Mouse (Mus musculus) intestine, embryonic 15.5 days (tissue): ENCODE measurements around the gene Rapgef1. TPM values are rescaled to one million over a fixed set of nuclear protein-coding genes. Genes with fewer than 3 reads are reported as not detected.

Experiments used
- ATAC-seq: fragments of 200-750 bp; cut with Nextera tagmentation; 2 replicates; pipeline ENCODE4 v1.8.0; 2017; ENCODE audit warnings: moderate TSS enrichment, moderate library complexity
- H3K27ac ChIP-seq: fragments of 300-500 bp; sonication (generic); 2 replicates; pipeline ENCODE4 v1.5.1; 2015; ENCODE audit warnings: mild to moderate bottlenecking, inconsistent platforms
- H3K27me3 ChIP-seq: fragments of 300-500 bp; sonication (generic); replicated peaks from 2 replicates; pipeline ENCODE4 v1.6.1; 2015; ENCODE audit warnings: inconsistent platforms
- H3K36me3 ChIP-seq: fragments of 300-500 bp; sonication (generic); 2 replicates; pipeline ENCODE4 v1.6.1; 2015; ENCODE audit warnings: inconsistent platforms
- H3K4me1 ChIP-seq: fragments of 300-500 bp; sonication (generic); replicated peaks from 2 replicates; pipeline ENCODE4 v1.6.1; 2015; ENCODE audit warnings: inconsistent platforms
- H3K4me2 ChIP-seq: fragments of 300-500 bp; sonication (generic); replicated peaks from 2 replicates; pipeline ENCODE4 v1.6.1; 2015; ENCODE audit warnings: mild to moderate bottlenecking, inconsistent platforms
- H3K4me3 ChIP-seq: fragments of 300-500 bp; sonication (generic); replicated peaks from 2 replicates; pipeline ENCODE4 v1.5.1; 2015; ENCODE audit warnings: inconsistent platforms
- H3K9ac ChIP-seq: fragments of 300-500 bp; sonication (generic); 2 replicates; pipeline ENCODE4 v1.6.1; 2015; ENCODE audit warnings: inconsistent platforms
- H3K9me3 ChIP-seq: fragments of 300-500 bp; sonication (generic); 2 replicates; pipeline ENCODE4 v1.6.1; 2016; ENCODE audit warnings: inconsistent platforms
- WGBS: fragments of 180-500 bp; shearing (Covaris S2); methylation state at CpG from one replicate; pipeline ENCODE4 v1.1.7; 2015; 5-methylcytosine and 5-hydroxymethylcytosine counted together
- polyA plus RNA-seq: library from polyadenylated mRNA; unstranded; fragments of >200 nt; fragmentation: Nextera tagmentation; extraction: Ambion mirVana; gene quantifications from 2 replicates; pipeline ENCODE4 v1.2.1, GENCODE M21; 2015

Gene Rapgef1
- polyA plus RNA-seq, 1 experiment from 2014 or later = 12.3 TPM

- H3K4me1 ChIP-seq = no peaks in the 10 kb centered on the region
- WGBS = 90% methylated on average over 7 of the region's 7 CpGs
- H3K4me2 ChIP-seq = no peak overlapping the region
- no peak overlapping the region for H3K27ac ChIP-seq
- H3K36me3 ChIP-seq = 0 out of 2 replicates have a peak, but pooled peaks cover 4% of the 10 kb centered on the region
- ATAC-seq = no peak; the same call in 1 of the 2 replicates
- no peaks in the 10 kb centered on the region for H3K27me3 ChIP-seq
- H3K9ac ChIP-seq = no peak overlapping the region
- H3K9me3 ChIP-seq = no peaks in the 10 kb centered on the region
- H3K4me3 ChIP-seq = no peak overlapping the region
Measured at GRCm38 (mm10) chr2:29683261-29683999, 63.9 kb downstream of the Rapgef1 start.

GRCm38 (mm10) chr2:29684498-29684897 is 65.0 kb downstream of the Rapgef1 start:
- Histone ChIP-seq H3K27me3 (no peaks in the 10 kb centered on the region), H3K4me1 (no peaks in the 10 kb centered on the region), H3K9me3 (no peaks in the 10 kb centered on the region), H3K27ac (no peak overlapping the region), H3K36me3 (0 out of 2 replicates have a peak, but pooled peaks cover 4% of the 10 kb centered on the region), H3K4me3 (no peak overlapping the region), H3K9ac (no peak overlapping the region), H3K4me2 (no peak overlapping the region)
- no peak for ATAC-seq
- WGBS = 70% methylated on average over 2 of the region's 2 CpGs

- ATAC-seq = no peak
- H3K36me3 ChIP-seq = peaks cover 19% of the 10 kb centered on the region
- H3K4me3 ChIP-seq = no peak overlapping the region
- no peak overlapping the region for H3K4me2 ChIP-seq
- H3K27ac ChIP-seq = no peak overlapping the region
- H3K9me3 ChIP-seq = no peaks in the 10 kb centered on the region
- H3K4me1 ChIP-seq = no peaks in the 10 kb centered on the region
- no peaks in the 10 kb centered on the region for H3K27me3 ChIP-seq
- WGBS = 79% methylated on average over 7 of the region's 7 CpGs
- H3K9ac ChIP-seq = no peak overlapping the region
Measured at GRCm38 (mm10) chr2:29689014-29689413, 69.5 kb downstream of the Rapgef1 start.

GRCm38 (mm10) chr2:29689495-29689894 is 70.0 kb downstream of the Rapgef1 start:
- 43% methylated on average over 2 of the region's 2 CpGs for WGBS
- Histone ChIP-seq H3K9me3 (no peaks in the 10 kb centered on the region), H3K27me3 (no peaks in the 10 kb centered on the region), H3K27ac (no peak overlapping the region), H3K9ac (no peak overlapping the region), H3K36me3 (peaks cover 19% of the 10 kb centered on the region), H3K4me2 (no peak overlapping the region), H3K4me1 (no peaks in the 10 kb centered on the region), H3K4me3 (no peak overlapping the region)
- ATAC-seq = no peak

GRCm38 (mm10) chr2:29691068-29691467 is 71.5 kb downstream of the Rapgef1 start:
- no peak for ATAC-seq
- H3K4me2 ChIP-seq = no peak overlapping the region
- peaks cover 21% of the 10 kb centered on the region for H3K36me3 ChIP-seq
- 80% methylated on average over 5 of the region's 5 CpGs for WGBS
- H3K4me3 ChIP-seq = no peak overlapping the region
- H3K27ac ChIP-seq = no peak overlapping the region
- no peaks in the 10 kb centered on the region for H3K27me3 ChIP-seq
- H3K9ac ChIP-seq = no peak overlapping the region
- H3K4me1 ChIP-seq = no peaks in the 10 kb centered on the region
- H3K9me3 ChIP-seq = no peaks in the 10 kb centered on the region

GRCm38 (mm10) chr2:29691507-29691906 is 72.0 kb downstream of the Rapgef1 start:
- H3K9me3 ChIP-seq = no peaks in the 10 kb centered on the region
- WGBS = 76% methylated on average over 6 of the region's 6 CpGs
- peaks cover 20% of the 10 kb centered on the region for H3K36me3 ChIP-seq
- no peak overlapping the region for H3K4me2 ChIP-seq
- no peak overlapping the region for H3K9ac ChIP-seq
- no peak for ATAC-seq
- no peak overlapping the region for H3K4me3 ChIP-seq
- H3K27ac ChIP-seq = no peak overlapping the region
- H3K4me1 ChIP-seq = no peaks in the 10 kb centered on the region
- no peaks in the 10 kb centered on the region for H3K27me3 ChIP-seq

- Histone ChIP-seq H3K9me3 (no peaks in the 10 kb centered on the region), H3K4me2 (no peak overlapping the region), H3K27ac (no peak overlapping the region), H3K36me3 (peaks cover 20% of the 10 kb centered on the region), H3K4me3 (no peak overlapping the region), H3K4me1 (no peaks in the 10 kb centered on the region), H3K27me3 (no peaks in the 10 kb centered on the region), H3K9ac (no peak overlapping the region)
- WGBS = 94% methylated on average over 2 of the region's 2 CpGs
- no peak for ATAC-seq
Measured at GRCm38 (mm10) chr2:29692192-29692591, 72.7 kb downstream of the Rapgef1 start.

- no peaks in the 10 kb centered on the region for H3K4me1 ChIP-seq
- H3K9ac ChIP-seq = no peak overlapping the region
- H3K27ac ChIP-seq = no peak overlapping the region
- no peak for ATAC-seq
- WGBS = 79% methylated on average over 7 of the region's 7 CpGs
- H3K9me3 ChIP-seq = no peaks in the 10 kb centered on the region
- H3K36me3 ChIP-seq = peaks cover 18% of the 10 kb centered on the region; the same call in 1 of the 2 replicates
- H3K4me2 ChIP-seq = no peak overlapping the region
- no peak overlapping the region for H3K4me3 ChIP-seq
- H3K27me3 ChIP-seq = no peaks in the 10 kb centered on the region
Measured at GRCm38 (mm10) chr2:29696207-29696800, 76.8 kb downstream of the Rapgef1 start.

- no peak for ATAC-seq
- Histone ChIP-seq H3K9ac (no peak overlapping the region), H3K4me1 (0 out of 2 replicates have a peak, but pooled peaks cover 2% of the 10 kb centered on the region), H3K36me3 (peaks cover 31% of the 10 kb centered on the region), H3K27me3 (no peaks in the 10 kb centered on the region), H3K27ac (no peak overlapping the region), H3K9me3 (no peaks in the 10 kb centered on the region), H3K4me2 (no peak overlapping the region), H3K4me3 (no peak overlapping the region)
- 88% methylated on average over 6 of the region's 6 CpGs for WGBS
Measured at GRCm38 (mm10) chr2:29698421-29699290, 79.1 kb downstream of the Rapgef1 start.

- Histone ChIP-seq H3K9ac (no peak overlapping the region), H3K36me3 (peaks cover 37% of the 10 kb centered on the region), H3K4me2 (no peak overlapping the region), H3K4me1 (0 out of 2 replicates have a peak, but pooled peaks cover 2% of the 10 kb centered on the region), H3K27me3 (no peaks in the 10 kb centered on the region), H3K4me3 (no peak overlapping the region), H3K9me3 (no peaks in the 10 kb centered on the region), H3K27ac (no peak overlapping the region)
- ATAC-seq = no peak
Measured at GRCm38 (mm10) chr2:29700898-29701297, 81.4 kb downstream of the Rapgef1 start.

- Histone ChIP-seq H3K4me1 (0 out of 2 replicates have a peak, but pooled peaks cover 2% of the 10 kb centered on the region), H3K36me3 (peaks cover 34% of the 10 kb centered on the region), H3K4me2 (no peak overlapping the region), H3K9me3 (no peaks in the 10 kb centered on the region), H3K27me3 (no peaks in the 10 kb centered on the region), H3K4me3 (no peak overlapping the region), H3K9ac (no peak overlapping the region), H3K27ac (no peak overlapping the region)
- 0 out of 2 replicates have a peak, but pooled peaks have one; percentile 55 for ATAC-seq
- WGBS = 79% methylated on average over 6 of the region's 6 CpGs
Measured at GRCm38 (mm10) chr2:29701393-29701792, 81.9 kb downstream of the Rapgef1 start.

- H3K4me1 ChIP-seq = 0 out of 2 replicates have a peak, but pooled peaks cover 2% of the 10 kb centered on the region
- 85% methylated on average over 8 of the region's 8 CpGs for WGBS
- no peak overlapping the region for H3K27ac ChIP-seq
- no peak overlapping the region for H3K4me2 ChIP-seq
- peaks cover 38% of the 10 kb centered on the region for H3K36me3 ChIP-seq
- no peak for ATAC-seq
- H3K9ac ChIP-seq = no peak overlapping the region
- H3K4me3 ChIP-seq = no peak overlapping the region
- H3K27me3 ChIP-seq = no peaks in the 10 kb centered on the region
- no peaks in the 10 kb centered on the region for H3K9me3 ChIP-seq
Measured at GRCm38 (mm10) chr2:29702189-29702588, 82.7 kb downstream of the Rapgef1 start.
